Mouse (Mus musculus) common myeloid progenitor, adult 5-6 weeks (primary cell): ENCODE data around the gene Fndc11. TPM values are rescaled to one million over a fixed set of nuclear protein-coding genes. Genes with fewer than 3 reads are reported as not detected.

Experiments used
- ATAC-seq: replicated peaks from 2 replicates; pipeline ENCODE4 v1.8.0; 2016; ENCODE audit warnings: low read depth, mild to moderate bottlenecking, moderate TSS enrichment, inconsistent platforms; ENCODE audit not compliant: poor library complexity, severe bottlenecking
- total RNA-seq: library from RNA; stranded (forward); fragments of 200-1000, 187-1606 nt; gene quantifications from 2 replicates; pipeline ENCODE4 v1.2.3, GENCODE M21; 2017

Fndc11 gene
- total RNA-seq, 1 experiment from 2014 or later: not detected

DNA sequence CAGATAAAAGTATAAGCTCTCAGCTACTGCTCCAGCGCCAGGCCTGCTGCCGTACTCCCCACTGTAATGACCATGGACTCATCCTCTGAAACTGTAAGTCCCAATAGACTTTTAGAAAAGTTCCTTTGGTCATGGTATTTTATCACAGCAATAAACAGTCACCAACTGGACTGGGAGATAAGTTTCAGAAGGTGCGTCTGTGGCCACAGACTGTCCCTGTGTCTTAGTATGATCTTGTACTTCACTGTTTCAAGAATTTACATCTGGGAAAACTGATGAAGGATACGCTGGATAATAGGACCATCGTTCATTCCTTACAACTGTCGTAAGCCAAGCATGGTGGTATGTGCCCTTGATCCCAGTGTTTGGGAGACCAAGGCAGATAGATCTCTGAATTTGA, 3.8 kb upstream of the Fndc11 start:
- ATAC-seq: no peak

DNA sequence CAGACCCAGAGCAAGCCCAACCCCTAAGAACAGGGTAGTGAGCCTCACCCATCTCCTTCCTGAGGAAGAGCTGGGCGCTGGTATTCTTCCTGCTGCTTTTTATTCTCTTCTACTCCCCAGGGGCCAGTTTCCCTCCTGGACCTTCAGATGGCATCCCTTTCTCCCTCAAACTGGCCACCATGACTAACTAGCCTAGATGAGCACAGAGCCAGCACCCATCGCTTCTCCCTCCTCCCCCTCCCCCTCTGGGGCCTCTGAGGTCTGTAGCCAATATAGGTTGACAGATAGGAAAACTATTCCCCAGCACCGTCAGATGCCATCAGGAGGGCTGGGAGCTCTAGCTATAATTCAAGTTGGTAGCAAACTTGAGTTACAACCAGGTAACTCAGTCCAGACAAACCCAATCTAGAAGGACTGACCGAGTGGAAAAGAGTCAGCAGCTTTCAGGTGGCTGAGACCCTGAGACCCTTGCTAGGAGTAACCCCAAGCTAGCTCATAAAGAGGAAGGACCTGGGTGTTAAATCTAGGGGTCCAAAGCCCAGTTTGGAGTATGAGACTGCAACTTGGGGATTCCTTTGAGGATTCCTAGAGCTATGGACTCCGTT, 830 bp upstream of the Fndc11 start:
- 0 out of 2 replicates have a peak, but pooled peaks have one; percentile 1 for ATAC-seq

DNA sequence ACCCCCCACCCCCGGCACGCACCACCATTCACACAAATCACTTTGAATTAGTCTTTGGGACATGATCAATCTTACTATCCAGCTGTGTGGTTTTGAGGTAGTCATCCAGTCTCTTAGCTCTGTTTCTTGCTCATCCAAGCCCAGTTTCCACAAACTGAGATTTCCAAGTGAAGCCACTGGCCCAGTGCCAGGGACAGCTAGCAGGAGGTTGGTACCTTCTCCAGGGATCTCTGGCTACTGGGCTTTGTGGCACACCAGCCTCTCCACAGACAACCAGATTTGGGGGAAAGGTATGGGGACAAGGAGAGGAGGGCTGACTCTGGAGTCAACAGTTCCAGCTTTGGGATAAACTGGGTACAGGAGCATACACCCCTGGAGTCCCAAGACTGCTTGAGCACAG, 548 bp downstream of the Fndc11 start:
- no peak for ATAC-seq

DNA sequence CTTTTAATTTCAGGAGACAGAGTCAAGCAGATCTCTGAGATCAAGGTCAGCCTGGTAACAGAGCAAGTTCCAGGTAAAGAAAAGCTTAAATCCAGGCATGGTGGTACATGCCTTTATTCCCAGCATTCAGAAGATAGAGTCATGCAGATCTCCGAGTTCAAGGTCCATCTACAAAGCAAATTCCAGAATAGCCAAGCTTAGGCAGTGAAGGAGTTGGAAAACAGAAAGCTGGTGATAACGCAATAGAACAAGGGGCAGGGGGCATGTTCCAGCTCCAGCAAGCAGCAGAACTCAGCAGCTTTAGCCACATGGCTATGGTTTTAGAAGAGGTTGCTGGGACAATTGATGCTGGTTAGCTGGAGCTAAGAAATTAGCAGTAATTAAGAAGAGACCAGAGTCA, 5.2 kb downstream of the Fndc11 start:
- no peak for ATAC-seq

- no peak for ATAC-seq
Observed at GRCm38 (mm10) chr2:181227122-181227521, 7.3 kb downstream of the Fndc11 start.

- no peak for ATAC-seq
Observed at GRCm38 (mm10) chr2:181228335-181228734, 8.5 kb downstream of the Fndc11 start.

- ATAC-seq: no peak
Observed at GRCm38 (mm10) chr2:181231171-181231570, 11.4 kb downstream of the Fndc11 start.

GRCm38 (mm10) chr2:181233443-181233842, 13.6 kb downstream of the Fndc11 start:
- ATAC-seq: no peak

DNA sequence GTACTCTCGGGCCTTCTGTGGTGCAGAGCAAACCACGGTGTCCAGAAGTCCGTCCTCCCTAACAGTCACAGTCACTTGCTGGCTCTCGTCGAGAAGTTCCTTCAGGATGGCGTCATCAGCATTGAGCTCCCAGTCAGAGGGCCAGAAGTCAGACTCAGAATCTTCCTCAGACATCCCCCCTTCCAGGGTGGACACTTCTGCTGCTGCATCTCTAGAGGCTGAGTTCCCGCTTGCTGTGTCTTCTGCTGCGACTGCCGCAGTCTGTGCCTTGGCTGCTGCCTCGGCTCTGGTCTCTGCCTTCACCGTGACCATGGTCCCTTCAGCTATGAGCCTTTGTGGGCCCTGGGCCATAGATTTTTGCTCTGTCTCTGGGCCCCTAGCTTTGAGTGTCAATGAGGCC, 14.9 kb downstream of the Fndc11 start:
- no peak for ATAC-seq

DNA sequence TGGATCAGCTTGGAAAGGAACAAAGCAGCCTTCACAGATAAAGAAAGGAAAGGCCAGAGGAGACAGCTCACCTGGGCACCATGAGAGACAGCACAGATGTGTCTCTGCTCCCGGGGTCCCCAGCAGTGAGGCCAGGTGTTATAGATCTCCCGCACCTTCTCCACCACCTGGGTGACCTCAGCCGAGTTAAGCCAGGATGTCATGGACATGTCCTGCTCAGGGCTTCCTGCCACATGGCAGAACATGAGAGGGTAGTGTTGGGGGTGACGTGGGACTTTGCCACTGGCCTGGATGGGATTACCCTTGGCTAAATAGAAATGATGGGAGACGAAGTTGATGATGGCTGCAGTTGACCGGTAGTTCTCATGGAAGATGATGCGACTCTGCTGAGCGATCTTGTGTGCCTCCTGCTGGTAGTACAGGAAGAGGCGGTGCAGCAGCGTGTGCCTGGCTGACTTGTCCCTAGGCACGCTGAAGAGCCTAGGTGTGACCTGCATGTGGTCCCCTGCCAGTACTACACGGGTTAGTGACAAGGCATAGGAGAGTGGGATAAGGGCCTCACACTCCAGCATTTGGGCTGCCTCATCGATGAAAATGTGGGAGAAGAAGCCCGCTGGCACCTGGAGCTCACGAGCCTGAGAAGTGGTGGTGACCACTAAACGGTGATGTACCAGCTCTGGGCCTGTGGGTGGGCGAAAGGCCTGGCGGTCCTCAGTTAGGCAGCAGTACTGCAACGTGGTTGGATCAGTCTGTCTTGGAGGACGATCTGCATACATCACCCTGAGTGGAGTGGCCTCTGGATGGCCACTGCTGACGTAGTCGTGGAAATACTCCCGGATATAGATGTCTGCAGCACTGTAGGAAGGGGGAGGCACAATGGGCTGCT, 16.1 kb downstream of the Fndc11 start:
- no peak for ATAC-seq

- ATAC-seq: no peak
Observed at GRCm38 (mm10) chr2:181237251-181238014, 17.6 kb downstream of the Fndc11 start.

GRCm38 (mm10) chr2:181238091-181238610, 18.3 kb downstream of the Fndc11 start:
- no peak for ATAC-seq

GRCm38 (mm10) chr2:181238861-181239260, 19.0 kb downstream of the Fndc11 start:
- no peak for ATAC-seq

DNA sequence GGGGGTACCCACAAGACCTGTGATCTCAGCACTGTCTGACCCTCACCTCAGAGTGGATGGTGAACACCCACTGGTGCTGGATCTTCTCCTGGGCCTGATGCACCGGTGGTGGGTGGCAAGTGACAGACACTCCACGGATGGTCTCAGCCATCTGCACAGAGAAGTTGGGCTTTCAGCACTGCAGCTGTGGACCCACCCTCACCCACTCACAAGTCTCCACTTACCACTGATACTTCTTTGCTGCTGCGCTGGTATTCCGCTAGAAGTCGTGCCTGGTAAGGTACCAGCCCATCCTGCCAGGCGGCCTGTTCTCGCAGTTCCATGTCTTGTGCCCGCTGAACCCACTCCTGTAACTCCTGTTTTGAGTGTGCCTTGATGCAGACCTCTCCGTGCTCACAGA, 19.4 kb downstream of the Fndc11 start:
- ATAC-seq: no peak

DNA sequence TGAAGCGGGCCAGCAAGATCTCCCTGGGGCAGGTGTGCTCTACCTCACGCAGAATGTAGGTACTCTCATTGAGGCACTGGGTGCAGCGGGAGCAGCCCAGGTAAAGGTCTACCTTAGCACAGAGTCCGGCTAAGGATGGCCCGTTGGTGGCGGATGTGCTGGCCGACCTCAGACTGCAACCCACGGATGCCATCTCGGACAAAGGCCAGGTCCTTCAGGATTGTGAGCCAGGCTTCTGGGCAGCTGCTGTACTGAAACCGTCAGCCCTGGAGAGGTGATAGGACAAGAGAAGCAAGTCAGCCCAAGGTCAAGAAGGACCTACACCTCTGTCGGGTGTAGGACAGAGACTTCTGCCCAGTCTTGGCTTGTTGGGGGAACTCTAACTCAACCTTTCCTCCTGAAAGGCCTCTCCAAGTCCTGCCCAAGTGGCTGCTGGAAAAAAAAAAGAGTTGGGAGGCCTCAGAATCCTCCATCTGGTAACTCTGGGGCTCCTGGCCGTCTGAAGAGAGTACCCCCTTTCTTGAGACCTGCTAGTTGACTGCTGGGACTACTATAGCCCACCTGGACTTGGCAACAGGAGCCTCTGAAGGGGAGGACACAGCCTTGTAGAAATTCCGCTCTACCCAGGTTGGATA, 21.1 kb downstream of the Fndc11 start:
- no peak for ATAC-seq

- peak; percentile 70 for ATAC-seq
Observed at GRCm38 (mm10) chr2:181241602-181242313, 21.9 kb downstream of the Fndc11 start, which contains the start of gene Helz2. Helz2 (minus strand) TSS chr2:181242027.

- no peak for ATAC-seq
Observed at GRCm38 (mm10) chr2:181242314-181242665, 22.5 kb downstream of the Fndc11 start.

DNA sequence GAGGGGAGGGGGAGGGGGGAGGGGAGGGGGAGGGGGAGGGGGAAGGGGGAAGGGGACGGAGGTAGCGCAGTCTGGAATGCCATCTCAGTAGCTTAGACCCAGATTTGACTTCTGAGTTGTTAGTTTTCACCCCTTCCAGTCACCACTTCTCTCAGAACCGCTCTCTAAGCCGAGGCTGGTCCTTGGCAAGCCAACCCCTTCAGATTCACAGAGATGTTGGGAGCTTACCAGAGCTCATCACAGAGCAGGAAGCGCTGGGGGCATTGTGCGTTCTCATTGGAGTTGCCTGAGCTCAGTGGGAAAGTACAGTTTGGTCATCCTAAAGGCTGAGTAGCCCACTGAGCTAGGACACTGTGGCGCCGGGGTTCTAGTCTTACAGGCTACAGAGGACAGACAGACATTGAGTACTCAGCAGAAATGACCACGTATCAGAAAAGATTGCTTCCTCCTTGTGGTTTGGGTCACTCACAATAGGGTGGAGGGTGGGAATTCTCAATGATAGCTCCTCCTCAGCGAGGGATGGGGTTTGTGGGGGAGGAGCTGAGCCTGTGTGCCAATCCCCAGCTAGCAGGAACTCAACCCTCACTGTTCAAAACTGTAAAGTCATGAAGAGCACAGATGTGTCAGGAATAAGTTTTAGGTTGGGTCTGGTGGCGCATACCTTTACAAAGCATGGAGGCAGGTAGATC, 24.0 kb downstream of the Fndc11 start:
- peak; percentile 93 for ATAC-seq

DNA sequence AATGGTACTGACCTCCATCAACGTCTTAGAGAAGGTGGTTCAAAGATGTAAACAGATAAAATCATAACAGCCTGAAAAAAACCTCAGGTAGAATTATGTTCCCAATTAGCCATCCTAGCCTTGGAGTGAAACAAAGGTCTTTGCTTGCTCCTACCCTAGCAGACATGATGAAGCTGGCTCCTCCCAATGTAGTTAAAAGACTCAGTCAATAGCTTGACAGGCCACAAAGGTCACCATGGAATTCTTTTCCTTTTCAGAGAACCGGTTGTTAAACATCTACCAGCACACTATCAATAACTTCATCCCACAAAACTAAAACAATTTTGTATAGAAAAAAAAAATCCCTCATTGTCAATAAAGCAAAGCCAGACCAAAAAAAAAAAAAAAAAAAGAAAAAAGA, 25.2 kb downstream of the Fndc11 start:
- ATAC-seq: no peak
